ENCODE assay signal across 9 mouse cellular contexts in the genomic region with DNA sequence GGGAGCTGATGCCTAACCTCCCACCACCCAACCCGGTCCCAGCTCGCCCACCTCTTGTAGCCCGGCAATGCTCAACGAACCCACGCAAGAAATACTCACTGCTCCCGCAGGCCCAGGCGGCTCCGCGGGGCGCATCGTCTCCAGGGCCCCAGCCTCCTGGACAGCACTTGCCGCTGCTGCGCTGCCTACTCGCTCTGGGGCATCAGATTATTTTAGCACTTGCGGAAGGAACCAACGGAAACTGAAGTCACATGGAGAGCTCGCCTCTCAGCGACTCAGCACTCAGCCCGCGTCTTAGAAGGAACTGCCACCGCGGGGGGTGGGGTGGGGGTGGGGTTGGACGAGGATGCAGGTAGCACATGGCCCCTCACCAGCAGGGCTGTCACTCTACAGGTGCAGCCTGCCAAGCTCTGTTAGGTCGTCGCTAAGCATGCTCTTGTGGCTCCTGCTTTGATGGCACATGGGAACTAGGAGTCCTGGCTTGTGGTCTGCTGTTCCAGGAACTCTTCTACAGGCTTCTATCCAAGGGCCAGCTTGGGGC. TPM values are rescaled to one million over a fixed set of nuclear protein-coding genes. Genes with fewer than 3 reads are reported as not detected.
A peak's percentile ranks its signal among the peaks of the same experiment; 100 is the strongest.
DNase-seq lines count a peak whose midpoint lies in the region; ATAC-seq and TF ChIP-seq lines count a peak whose summit lies in the region.
"Had no signal": no experiment of that assay in that cellular context is flagged by ENCODE, and none has a peak within 500 bp of the region (broad histone marks: within the 10 kb centered on the region; RNA-seq: fewer than 3 reads in every experiment).

A gene (minus strand): TSS at position 314 of the 541 bp plus-strand sequence.

- H3K9ac ChIP-seq in forebrain, postnatal 0 days, result peak within 1 kb of the TSS; percentile 49
- peak within 1 kb of the TSS; percentile 45 for H3K9ac ChIP-seq in hindbrain, embryonic 15.5 days

- H3K4me3 ChIP-seq in cerebellum, adult 2 months (replicated peaks; ENCODE audit: insufficient read depth, low read depth, low read length), result peak within 1 kb of the TSS; percentile 48
- H3K4me3 ChIP-seq in forebrain, postnatal 0 days (ENCODE audit: low read depth, low read length), result peak within 1 kb of the TSS; percentile 37
- peak within 1 kb of the TSS; percentile 39 for H3K4me3 ChIP-seq in hindbrain, embryonic 15.5 days
- H3K4me3 ChIP-seq in limb, embryonic 10.5 days, result peak within 1 kb of the TSS; percentile 59
- peak within 1 kb of the TSS; percentile 52 for H3K4me3 ChIP-seq in midbrain, embryonic 10.5 days

- peaks cover 29% of the 10 kb centered on the region for H3K4me1 ChIP-seq in cerebellum, adult 2 months (ENCODE audit: control insufficient read depth, insufficient read depth, low read length)
- no peaks in the 10 kb centered on the region; the same call in 1 of the 2 replicates for H3K4me1 ChIP-seq in forebrain, postnatal 0 days (ENCODE audit: insufficient read depth)
- peaks cover 9% of the 10 kb centered on the region for H3K4me1 ChIP-seq in hindbrain, embryonic 15.5 days (replicated peaks)
- H3K4me1 ChIP-seq in limb, embryonic 10.5 days, result peaks cover 16% of the 10 kb centered on the region
- peaks cover 10% of the 10 kb centered on the region for H3K4me1 ChIP-seq in midbrain, embryonic 10.5 days

- TF ChIP-seq POLR2A in cerebellum, adult 2 months (IDR thresholded peaks at IDR 0.05; ENCODE audit: borderline replicate concordance, insufficient read depth, low read length), result peak; percentile 20; the same call in 1 of the 2 replicates

- no peaks in the 10 kb centered on the region for H3K36me3 ChIP-seq in forebrain, postnatal 0 days (ENCODE audit: insufficient read depth)
- H3K36me3 ChIP-seq in hindbrain, embryonic 15.5 days, result no peaks in the 10 kb centered on the region
- H3K36me3 ChIP-seq in limb, embryonic 10.5 days, result no peaks in the 10 kb centered on the region
- H3K36me3 ChIP-seq in midbrain, embryonic 10.5 days, result no peaks in the 10 kb centered on the region

- 3% methylated on average over 25 of the region's 25 CpGs for WGBS in cerebellum, adult 2 months
- WGBS in forebrain, postnatal 0 days, result 2% methylated on average over 25 of the region's 25 CpGs
- WGBS in hindbrain, embryonic 15.5 days, result 2% methylated on average over 25 of the region's 25 CpGs
- 3% methylated on average over 25 of the region's 25 CpGs for WGBS in limb, embryonic 10.5 days
- 3% methylated on average over 25 of the region's 25 CpGs for WGBS in midbrain, embryonic 10.5 days

- peak; percentile 59; the same call in 1 of the 2 replicates for ATAC-seq in cerebellum, adult (ENCODE audit: insufficient number of reproducible peaks, low FRiP score, low TSS enrichment)
- ATAC-seq in forebrain, postnatal 0 days, result peak; percentile 65
- no peak for ATAC-seq in hindbrain, embryonic 15.5 days (ENCODE audit: low FRiP score, low read depth)

- no peaks in the 10 kb centered on the region for H3K9me3 ChIP-seq in forebrain, postnatal 0 days (ENCODE audit: low read length)
- no peaks in the 10 kb centered on the region for H3K9me3 ChIP-seq in hindbrain, embryonic 15.5 days
- H3K9me3 ChIP-seq in limb, embryonic 10.5 days (replicated peaks), result no peaks in the 10 kb centered on the region
- no peaks in the 10 kb centered on the region for H3K9me3 ChIP-seq in midbrain, embryonic 10.5 days (replicated peaks)

- no peaks in the 10 kb centered on the region for H3K27me3 ChIP-seq in cerebellum, adult 2 months (ENCODE audit: control insufficient read depth, insufficient read depth, low read length)
- H3K27me3 ChIP-seq in forebrain, postnatal 0 days (ENCODE audit: insufficient read depth, low read length), result no peaks in the 10 kb centered on the region
- H3K27me3 ChIP-seq in hindbrain, embryonic 15.5 days, result peaks cover 9% of the 10 kb centered on the region; the same call in 1 of the 2 replicates
- peaks cover 26% of the 10 kb centered on the region for H3K27me3 ChIP-seq in limb, embryonic 10.5 days (ENCODE audit: low read depth, poor library complexity, severe bottlenecking)
- peaks cover 27% of the 10 kb centered on the region for H3K27me3 ChIP-seq in midbrain, embryonic 10.5 days (ENCODE audit: low read depth, poor library complexity, severe bottlenecking)

- no peak for DNase-seq in cerebellum, postnatal 4 days (ENCODE audit: low spot score in 2 of 2)
- peak; percentile 62 to 75 for DNase-seq in cerebellum, adult 2 months
- DNase-seq in forebrain, postnatal 0 days, result peak; percentile 46
- DNase-seq in limb, embryonic 10.5 days (ENCODE audit: low spot score), result peak; percentile 51
- DNase-seq in midbrain, embryonic 10.5 days (ENCODE audit: low spot score), result peak; percentile 29
- peak; percentile 72 to 77 for DNase-seq in spleen, adult 18-20 months

- H3K4me2 ChIP-seq in forebrain, postnatal 0 days (ENCODE audit: low read depth), result peak within 1 kb of the TSS; percentile 71
- peak within 1 kb of the TSS; percentile 83 for H3K4me2 ChIP-seq in hindbrain, embryonic 15.5 days

- peak within 1 kb of the TSS; percentile 85 for H3K27ac ChIP-seq in cerebellum, adult 2 months (ENCODE audit: insufficient read depth, low read length)
- no peak within 1 kb of the TSS for H3K27ac ChIP-seq in forebrain, postnatal 0 days (ENCODE audit: low read depth, low read length)
- no peak within 1 kb of the TSS for H3K27ac ChIP-seq in hindbrain, embryonic 15.5 days (replicated peaks)
- peak within 1 kb of the TSS; percentile 77 for H3K27ac ChIP-seq in limb, embryonic 10.5 days
- peak within 1 kb of the TSS; percentile 71; the same call in 1 of the 2 replicates for H3K27ac ChIP-seq in midbrain, embryonic 10.5 days (replicated peaks)

- TF ChIP-seq CTCF in cerebellum, adult 2 months (IDR thresholded peaks at IDR 0.05; ENCODE audit: borderline replicate concordance, insufficient read depth, low read depth, low read length), result no peak
- TF ChIP-seq CTCF in forebrain, postnatal 0 days (IDR thresholded peaks at IDR 0.05; ENCODE audit: low read depth), result no peak

RNA-seq across cellular contexts. Expression of the gene that starts here (rescaled TPM):
- 4.1 and 4.8 TPM in 2 replicates for polyA plus RNA-seq in cerebellum, adult 2 months (2012; rRNA removed)
- 10.2 and 12.5 TPM in 2 replicates for total RNA-seq in forebrain, postnatal 0 days (2014; rRNA removed)
- polyA plus RNA-seq in forebrain, postnatal 0 days (2015; fragmentation: Nextera tagmentation; extraction: Ambion mirVana), result 6.4 and 7.6 TPM in 2 replicates
- polyA plus RNA-seq in hindbrain, embryonic 15.5 days (2015; fragmentation: Nextera tagmentation; extraction: Ambion mirVana), result 8.0 and 8.4 TPM in 2 replicates
- 7.5 and 9.7 TPM in 2 replicates for polyA plus RNA-seq in limb, embryonic 10.5 days (2016; fragmentation: Nextera tagmentation; extraction: Ambion mirVana)
- polyA plus RNA-seq in midbrain, embryonic 10.5 days (2016; fragmentation: Nextera tagmentation; extraction: Ambion mirVana), result 8.9 and 9.1 TPM in 2 replicates
- polyA plus RNA-seq: C2C12 had no signal

Comparison
In these comparisons a context has a peak if more than half of its experiments do, and no peak if none do; other contexts are left out.
1. DNase-seq: peak in cerebellum, adult 2 months (2 of 2), forebrain, postnatal 0 days (single experiment), limb, embryonic 10.5 days (single experiment), midbrain, embryonic 10.5 days (single experiment) and spleen, adult 18-20 months (2 of 2); none in cerebellum, postnatal 4 days (0 of 2).
2. H3K27ac ChIP-seq: peak in cerebellum, adult 2 months (single experiment), limb, embryonic 10.5 days (single experiment) and midbrain, embryonic 10.5 days (single experiment); none in forebrain, postnatal 0 days (single experiment) and hindbrain, embryonic 15.5 days (single experiment).
3. Peak in every context shown above with its lines, with median percentiles within 50 percentile points of each other: H3K4me3 ChIP-seq.